Mouse (Mus musculus) heart, embryonic 10.5 days (tissue): ENCODE results near the gene Elmsan1. TPM values are rescaled to one million over a fixed set of nuclear protein-coding genes. Genes with fewer than 3 reads are reported as not detected.
"Not testable (repeated sequence)": the region's sequence is repeated elsewhere in the genome, so short reads cannot be mapped to it uniquely, and the experiment has no call there.

Experiments
- DNase-seq: peaks from one replicate; pipeline ENCODE4 v3.0.0-alpha.2; 2017; ENCODE audit warnings: low spot score
- H3K27ac ChIP-seq: fragments of 300-500 bp; sonication (generic); 2 replicates; pipeline ENCODE4 v1.5.1; 2016; ENCODE audit warnings: mild to moderate bottlenecking
- H3K27me3 ChIP-seq: fragments of 300-500 bp; sonication (generic); 2 replicates; pipeline ENCODE4 v1.6.1; 2016; ENCODE audit warnings: mild to moderate bottlenecking; ENCODE audit not compliant: poor library complexity, insufficient read depth, severe bottlenecking
- H3K36me3 ChIP-seq: fragments of 300-500 bp; sonication (generic); 2 replicates; pipeline ENCODE4 v1.6.1; 2016; ENCODE audit warnings: mild to moderate bottlenecking, moderate library complexity
- H3K4me1 ChIP-seq: fragments of 300-500 bp; sonication (generic); 2 replicates; pipeline ENCODE4 v1.6.1; 2016; ENCODE audit warnings: mild to moderate bottlenecking
- H3K4me3 ChIP-seq: fragments of 300-500 bp; sonication (generic); 2 replicates; pipeline ENCODE4 v1.5.1; 2016; ENCODE audit warnings: mild to moderate bottlenecking, moderate library complexity
- H3K9me3 ChIP-seq: fragments of 300-500 bp; sonication (generic); 2 replicates; pipeline ENCODE4 v1.6.1; 2016; ENCODE audit warnings: mild to moderate bottlenecking, moderate library complexity
- WGBS: fragments of 180-500 bp; shearing (Covaris S2); methylation state at CpG from one replicate; pipeline ENCODE4 v1.1.7; 2016; 5-methylcytosine and 5-hydroxymethylcytosine counted together
- polyA plus RNA-seq: library from polyadenylated mRNA; unstranded; fragments of >200 nt; fragmentation: Nextera tagmentation; extraction: Ambion mirVana; gene quantifications from 2 replicates; pipeline ENCODE4 v1.2.1, GENCODE M21; 2016

The Elmsan1 gene
- polyA plus RNA-seq, 1 experiment from 2014 or later = 10.5 TPM

- no peak overlapping the region for H3K27ac ChIP-seq
- WGBS = 72% methylated on average over 1 of the region's 1 CpGs
- no peaks in the 10 kb centered on the region for H3K36me3 ChIP-seq
- H3K4me1 ChIP-seq = no peaks in the 10 kb centered on the region
- H3K27me3 ChIP-seq = no peaks in the 10 kb centered on the region
- H3K9me3 ChIP-seq = no peaks in the 10 kb centered on the region
- no peak overlapping the region for H3K4me3 ChIP-seq
- no peak for DNase-seq
These were observed 111.0 kb downstream of the Elmsan1 start for GRCm38 (mm10) chr12:84107692-84108091.

DNA sequence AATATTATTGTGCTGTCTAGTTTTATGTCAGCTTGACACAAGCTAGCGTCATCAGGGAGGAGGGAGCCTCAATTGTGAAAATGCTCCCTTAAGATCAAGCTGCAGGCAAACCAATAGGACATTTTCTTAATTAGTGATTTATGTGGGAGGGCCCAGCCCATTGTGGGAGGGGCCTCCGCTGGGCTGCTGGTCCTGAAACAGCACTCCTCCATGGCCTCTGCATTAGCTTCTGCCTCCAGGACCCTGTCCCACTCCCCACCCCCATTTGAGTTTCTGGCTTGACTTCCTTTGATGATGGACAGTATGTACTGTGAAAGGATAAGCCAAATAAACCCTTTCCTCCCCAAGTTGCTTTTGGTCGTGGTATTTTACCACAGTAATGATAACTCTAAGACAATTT, 111.7 kb downstream of the Elmsan1 start:
- Histone ChIP-seq H3K9me3 (no peaks in the 10 kb centered on the region), H3K27me3 (no peaks in the 10 kb centered on the region), H3K4me3 (no peak overlapping the region), H3K36me3 (no peaks in the 10 kb centered on the region), H3K4me1 (no peaks in the 10 kb centered on the region), H3K27ac (no peak overlapping the region)
- no peak for DNase-seq
- 76% methylated on average over 3 of the region's 3 CpGs for WGBS

- no peak overlapping the region for H3K27ac ChIP-seq
- no peak for DNase-seq
- no peaks in the 10 kb centered on the region for H3K27me3 ChIP-seq
- 48% methylated on average over 2 of the region's 2 CpGs for WGBS
- H3K36me3 ChIP-seq = no peaks in the 10 kb centered on the region
- 0 out of 2 replicates have a peak, but pooled peaks cover 2% of the 10 kb centered on the region for H3K4me1 ChIP-seq
- peak overlapping the region; percentile 64 for H3K4me3 ChIP-seq
- no peaks in the 10 kb centered on the region for H3K9me3 ChIP-seq
These were observed 117.2 kb downstream of the Elmsan1 start for GRCm38 (mm10) chr12:84101493-84101845.

- under 1% methylated on average over 79 of the region's 80 CpGs for WGBS
- DNase-seq = peak; percentile 81
- peak within 1 kb of the TSS; percentile 87 for H3K27ac ChIP-seq
These were observed 117.8 kb downstream of the Elmsan1 start, which contains the start of gene Acot6 for GRCm38 (mm10) chr12:84100604-84101492. Gene Acot6 (plus strand): TSS chr12:84100654.

GRCm38 (mm10) chr12:84100071-84100470, 118.6 kb downstream of the Elmsan1 start:
- H3K27me3 ChIP-seq = no peaks in the 10 kb centered on the region
- WGBS = 64% methylated on average over 1 of the region's 1 CpGs
- H3K4me1 ChIP-seq = 0 out of 2 replicates have a peak, but pooled peaks cover 2% of the 10 kb centered on the region
- no peak for DNase-seq
- no peak overlapping the region for H3K27ac ChIP-seq
- H3K9me3 ChIP-seq = no peaks in the 10 kb centered on the region; the same call in 1 of the 2 replicates
- H3K36me3 ChIP-seq = no peaks in the 10 kb centered on the region
- H3K4me3 ChIP-seq = peak overlapping the region; percentile 64; the same call in 1 of the 2 replicates

More at GRCm38 (mm10) chr12:84100604-84101492, 117.8 kb downstream of the Elmsan1 start, which contains the start of gene Acot6:
- not testable (repeated sequence) for H3K9me3 ChIP-seq, H3K36me3 ChIP-seq, H3K27me3 ChIP-seq, H3K4me1 ChIP-seq
- peak within 1 kb of the TSS; percentile 64 for H3K4me3 ChIP-seq

- no peak for DNase-seq
- H3K9me3 ChIP-seq = no peaks in the 10 kb centered on the region; the same call in 1 of the 2 replicates
- H3K4me1 ChIP-seq = 0 out of 2 replicates have a peak, but pooled peaks cover 2% of the 10 kb centered on the region
- no peak overlapping the region for H3K27ac ChIP-seq
- WGBS = 92% methylated on average over 2 of the region's 2 CpGs
- no peaks in the 10 kb centered on the region for H3K27me3 ChIP-seq
- H3K4me3 ChIP-seq = no peak overlapping the region
- H3K36me3 ChIP-seq = no peaks in the 10 kb centered on the region
These were observed 119.1 kb downstream of the Elmsan1 start for GRCm38 (mm10) chr12:84099605-84100004.

Other genes starting within 250 kb of the Elmsan1 start
- gene Heatr4, start 234.0 kb downstream of the Elmsan1 start, polyA plus RNA-seq = not detected in 2 replicates
- gene Acot2, start 231.0 kb downstream of the Elmsan1 start, polyA plus RNA-seq = 23.1 and 35.2 TPM in 2 replicates
- gene Acot1, start 209.4 kb downstream of the Elmsan1 start, polyA plus RNA-seq = 15.3 and 23.3 TPM in 2 replicates
- 0.37 and 0.72 TPM in 2 replicates for gene Acot4, start 180.5 kb downstream of the Elmsan1 start, polyA plus RNA-seq
- not detected in 2 replicates for gene Gm49366, start 179.9 kb downstream of the Elmsan1 start, polyA plus RNA-seq
- gene Acot3, start 166.7 kb downstream of the Elmsan1 start, polyA plus RNA-seq = 0.34 and 0.60 TPM in 2 replicates
- 0.11 TPM in 1 of 2 replicates, not detected in the other for gene Acot5, start 149.6 kb downstream of the Elmsan1 start, polyA plus RNA-seq
- 0.67 and 0.69 TPM in 2 replicates for gene Acot6, start 118.2 kb downstream of the Elmsan1 start, polyA plus RNA-seq
- 3.4 and 3.7 TPM in 2 replicates for gene Dnal1, start 104.5 kb downstream of the Elmsan1 start, polyA plus RNA-seq
- gene Pnma1, start 70.4 kb downstream of the Elmsan1 start, polyA plus RNA-seq = 0.71 and 1.1 TPM in 2 replicates
- gene Ptgr2, start 66.4 kb upstream of the Elmsan1 start, polyA plus RNA-seq = 52.7 and 79.6 TPM in 2 replicates
- gene Zfp410, start 98.0 kb upstream of the Elmsan1 start, polyA plus RNA-seq = 67.0 and 77.1 TPM in 2 replicates
- 53.7 and 74.2 TPM in 2 replicates for gene Coq6, start 142.8 kb upstream of the Elmsan1 start, polyA plus RNA-seq
- 4.4 and 4.7 TPM in 2 replicates for gene Fam161b, start 143.0 kb upstream of the Elmsan1 start, polyA plus RNA-seq
- 20.0 and 23.4 TPM in 2 replicates for gene Entpd5, start 190.1 kb upstream of the Elmsan1 start, polyA plus RNA-seq
- 0.57 and 1.1 TPM in 2 replicates for gene Bbof1, start 190.2 kb upstream of the Elmsan1 start, polyA plus RNA-seq
- 20.0 and 22.0 TPM in 2 replicates for gene Rnf113a2, start 198.3 kb upstream of the Elmsan1 start, polyA plus RNA-seq
- gene Aldh6a1, start 232.1 kb upstream of the Elmsan1 start, polyA plus RNA-seq = 23.8 and 31.3 TPM in 2 replicates
- gene Lin52, start 232.5 kb upstream of the Elmsan1 start, polyA plus RNA-seq = 17.7 and 20.5 TPM in 2 replicates